In the genomic region with DNA sequence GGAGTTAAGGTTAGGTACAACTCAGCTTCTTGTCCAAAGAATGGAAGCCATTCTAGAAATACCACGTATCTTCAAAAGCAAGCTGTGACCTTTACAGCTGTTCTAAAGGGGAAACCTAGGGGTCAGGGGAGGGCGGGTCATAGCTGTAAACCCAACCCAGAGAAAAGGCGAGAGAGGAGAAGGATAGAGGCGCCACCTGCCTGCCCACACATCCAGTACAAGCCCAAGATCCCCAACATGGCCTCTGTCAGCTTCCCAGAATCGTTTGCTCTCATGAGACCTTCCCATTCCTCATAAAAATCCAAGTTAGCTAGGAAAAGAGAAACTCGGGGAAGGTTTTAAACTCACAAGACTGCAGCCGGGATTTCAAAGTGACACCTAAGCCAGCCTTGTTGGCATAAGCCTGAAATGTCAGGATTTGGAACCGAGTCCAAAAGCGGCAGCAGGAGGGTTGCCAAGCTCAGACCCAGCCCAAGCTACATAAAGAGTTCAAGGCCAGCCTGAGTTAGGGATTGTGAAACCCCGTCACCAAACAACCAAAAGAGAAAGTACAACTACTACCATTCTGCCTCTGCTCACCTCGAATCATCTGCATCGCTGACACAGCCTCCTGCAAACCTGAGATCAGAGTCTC, we compare ENCODE assay signal across 8 mouse cellular contexts.
A peak's percentile ranks its signal among the peaks of the same experiment; 100 is the strongest.
DNase-seq lines count a peak whose midpoint lies in the region; ATAC-seq and TF ChIP-seq lines count a peak whose summit lies in the region.

No protein-coding gene starts in this region.

- H3K4me3 ChIP-seq in heart, adult 2 months: no peak overlapping the region; the same call in 1 of the 2 replicates
- H3K4me3 ChIP-seq in ES-E14 (ENCODE audit: insufficient read depth in 1 of 2, low read depth in 1 of 2, low read length in 2 of 2, poor library complexity in 1 of 2, severe bottlenecking in 1 of 2): no peak overlapping the region
- 0 out of 2 replicates have a peak overlapping the region, but pooled peaks have one; percentile 1 for H3K4me3 ChIP-seq in liver, embryonic 13.5 days (replicated peaks)

- intact Hi-C loops in heart, adult 2 months (cut with DNase I): no loop called here

- no peak for DNase-seq in heart, adult 2 months
- no peak for DNase-seq in heart, adult 11 months
- DNase-seq in ES-E14 (ENCODE audit: low read depth, low spot score): no peak
- peak; percentile 65 for DNase-seq in cerebellum, adult 8-10 months
- no peak for DNase-seq in liver, embryonic 13.5 days
- no peak for DNase-seq in embryo, embryonic 10.5 days (ENCODE audit: low spot score)
- no peak for DNase-seq in gastrocnemius, postnatal 10 days
- no peak for DNase-seq in thymus, postnatal 4 days

- H3K79me2 ChIP-seq in heart, adult 2 months (replicated peaks; ENCODE audit: control insufficient read depth, insufficient read depth, low read length): no peaks in the 10 kb centered on the region

- H3K36me3 ChIP-seq in heart, adult 2 months (ENCODE audit: control insufficient read depth, insufficient read depth, low read length): no peaks in the 10 kb centered on the region
- H3K36me3 ChIP-seq in ES-E14 (ENCODE audit: control insufficient read depth, insufficient read depth, low read length, poor library complexity, severe bottlenecking): no peaks in the 10 kb centered on the region
- H3K36me3 ChIP-seq in liver, embryonic 13.5 days: peaks cover 4% of the 10 kb centered on the region

- peaks cover 1% of the 10 kb centered on the region; the same call in 1 of the 2 replicates for H3K4me1 ChIP-seq in heart, adult 2 months (ENCODE audit: control insufficient read depth, insufficient read depth, low read length)
- no peaks in the 10 kb centered on the region for H3K4me1 ChIP-seq in ES-E14 (ENCODE audit: control insufficient read depth in 2 of 2, insufficient read depth in 2 of 2, low read length in 2 of 2, poor library complexity in 1 of 2)
- peaks cover 63% of the 10 kb centered on the region for H3K4me1 ChIP-seq in liver, embryonic 13.5 days (replicated peaks)

- H3K9ac ChIP-seq in heart, adult 2 months (ENCODE audit: low read depth, low read length): no peak overlapping the region
- no peak overlapping the region for H3K9ac ChIP-seq in ES-E14 (ENCODE audit: insufficient read depth, low read depth, low read length, poor library complexity, severe bottlenecking)
- peak overlapping the region; percentile 18; the same call in 1 of the 2 replicates for H3K9ac ChIP-seq in liver, embryonic 13.5 days

- TF ChIP-seq CTCF in heart, adult 2 months (IDR thresholded peaks at IDR 0.05): peak; percentile 35

- H3K27me3 ChIP-seq in heart, adult 2 months (ENCODE audit: control insufficient read depth, insufficient read depth, low read length): no peaks in the 10 kb centered on the region
- H3K27me3 ChIP-seq in liver, embryonic 13.5 days: no peaks in the 10 kb centered on the region

- ATAC-seq in liver, embryonic 13.5 days (ENCODE audit: low read depth): no peak; the same call in 1 of the 2 replicates

- H3K27ac ChIP-seq in heart, adult 2 months: peak overlapping the region; percentile 61
- no peak overlapping the region for H3K27ac ChIP-seq in ES-E14 (ENCODE audit: insufficient read depth, low read depth, low read length, poor library complexity, severe bottlenecking)
- peak overlapping the region; percentile 65 for H3K27ac ChIP-seq in liver, embryonic 13.5 days

- WGBS in heart, adult 2 months: 49% methylated on average over 12 of the region's 12 CpGs
- 52% methylated on average over 12 of the region's 12 CpGs for WGBS in liver, embryonic 13.5 days (ENCODE audit: insufficient replicate concordance)

- no peaks in the 10 kb centered on the region for H3K9me3 ChIP-seq in ES-E14 (ENCODE audit: control insufficient read depth, insufficient read depth, low read depth, low read length)
- no peaks in the 10 kb centered on the region for H3K9me3 ChIP-seq in liver, embryonic 13.5 days (replicated peaks)

- TF ChIP-seq POLR2A in heart, adult 2 months (IDR thresholded peaks at IDR 0.05; ENCODE audit: insufficient read depth, low read depth, low read length): no peak

- H3K4me2 ChIP-seq in liver, embryonic 13.5 days: peak overlapping the region; percentile 44

- TF ChIP-seq EP300 in heart, adult 2 months (IDR thresholded peaks at IDR 0.05; ENCODE audit: insufficient read depth, low read depth, low read length): no peak

- in situ Hi-C loops in ES-E14 (cut with MboI; ENCODE audit: low sequenced_read_pairs in 2 of 2, unreplicated experiment in 2 of 2): no loop called here

TF ChIP-seq in ES-E14, 5 proteins besides CTCF, POLR2A, EP300 and RAD21:
- TF ChIP-seq ZC3H11A (IDR thresholded peaks at IDR 0.05; ENCODE audit: borderline replicate concordance, low read depth, low read length) (0 out of 2 replicates have a peak, but pooled peaks have one; percentile 33), CHD2 (IDR thresholded peaks at IDR 0.05; ENCODE audit: low read depth, low read length) (no peak)
